In the genomic region with DNA sequence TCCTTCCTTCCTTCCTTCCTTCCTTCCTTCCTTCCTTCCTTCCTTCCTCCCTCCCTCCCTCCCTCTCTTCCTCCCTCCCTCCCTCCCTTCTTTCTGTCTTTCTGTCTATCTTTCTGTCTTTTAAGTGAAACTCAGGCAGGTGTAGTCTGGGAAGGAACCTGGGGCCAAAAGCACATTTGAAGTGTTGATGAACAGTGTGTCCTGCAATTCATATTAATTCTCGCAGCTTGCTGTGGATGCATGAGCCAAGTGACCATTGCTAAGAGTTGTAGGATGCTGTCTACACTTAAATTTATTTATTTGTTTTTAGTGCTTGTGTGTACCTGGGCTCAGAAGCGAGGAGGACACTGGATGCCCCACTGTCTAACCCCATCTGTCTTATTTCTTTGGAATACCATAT, we compare ENCODE assay signal across 18 mouse cellular contexts.
DNase-seq lines count a peak whose midpoint lies in the region; ATAC-seq and TF ChIP-seq lines count a peak whose summit lies in the region.
"Had no signal": no experiment of that assay in that cellular context is flagged by ENCODE, and none has a peak within 500 bp of the region (broad histone marks: within the 10 kb centered on the region; RNA-seq: fewer than 3 reads in every experiment).

No protein-coding gene starts in this region.

- no peak overlapping the region for H3K27ac ChIP-seq in MEL (ENCODE audit: control insufficient read depth, low read depth, low read length)
- H3K27ac ChIP-seq in neural tube, embryonic 15.5 days (replicated peaks), result no peak overlapping the region
- H3K27ac ChIP-seq: forebrain, embryonic 15.5 days; heart, embryonic 10.5 days; hindbrain, embryonic 10.5 days; layer of hippocampus, adult 2 months; liver, embryonic 13.5 days; stomach, postnatal 0 days had no signal

- H3K4me2 ChIP-seq in neural tube, embryonic 15.5 days, result no peak overlapping the region
- H3K4me2 ChIP-seq: forebrain, embryonic 15.5 days; liver, embryonic 13.5 days had no signal

- no peaks in the 10 kb centered on the region; a peak in 1 of 4 replicates for H3K27me3 ChIP-seq in MEL (ENCODE audit: control insufficient read depth in 1 of 2, insufficient read depth in 2 of 2, low read length in 2 of 2)
- H3K27me3 ChIP-seq in neural tube, embryonic 15.5 days (replicated peaks), result no peaks in the 10 kb centered on the region
- H3K27me3 ChIP-seq: forebrain, embryonic 15.5 days; liver, embryonic 13.5 days had no signal

- no peak for ATAC-seq in neural tube, embryonic 15.5 days (ENCODE audit: low FRiP score)
- ATAC-seq: forebrain, embryonic 15.5 days had no signal

- no peak overlapping the region for H3K4me3 ChIP-seq in MEL (ENCODE audit: control insufficient read depth in 1 of 2, insufficient read depth in 1 of 2, low read depth in 2 of 2, low read length in 2 of 2)
- no peak overlapping the region for H3K4me3 ChIP-seq in neural tube, embryonic 15.5 days (replicated peaks)
- H3K4me3 ChIP-seq: forebrain, embryonic 15.5 days; heart, embryonic 10.5 days; hindbrain, embryonic 10.5 days; layer of hippocampus, adult 2 months; liver, embryonic 13.5 days had no signal

- TF ChIP-seq RAD21 in MEL (IDR thresholded peaks at IDR 0.05; ENCODE audit: low read depth, low read length), result no peak

- DNase-seq in retina, adult 2 months (ENCODE audit: low read depth, low spot score), result peak; percentile 42
- no peak for DNase-seq in retina, postnatal 1 day
- DNase-seq in MEL (ENCODE audit: low read depth, low spot score), result peak; percentile 73
- DNase-seq in brain, embryonic 18.5 days (ENCODE audit: low read depth, low spot score), result peak; percentile 3
- DNase-seq in skeletal muscle tissue, adult 2 months (ENCODE audit: low read depth, low spot score), result peak; percentile 91
- no peak for DNase-seq in thymus, postnatal 10 days (ENCODE audit: low spot score in 2 of 2)
- DNase-seq in kidney, postnatal 36 days, result no peak
- DNase-seq: cerebellum, postnatal 36 days; gastrocnemius, postnatal 10 days; kidney, adult 11 months; liver, embryonic 13.5 days; lung, postnatal 36 days had no signal

- TF ChIP-seq CTCF in MEL (IDR thresholded peaks at IDR 0.05 in 2 of 3, conservative IDR thresholded peaks at IDR 0.05 in 1 of 3; ENCODE audit: control insufficient read depth in 1 of 3, insufficient read depth in 1 of 3, low read depth in 2 of 3, low read length in 3 of 3, poor library complexity in 1 of 3, severe bottlenecking in 1 of 3), result no peak

- no peaks in the 10 kb centered on the region for H3K4me1 ChIP-seq in MEL (ENCODE audit: control insufficient read depth in 1 of 2, insufficient read depth in 2 of 2, low read length in 2 of 2)
- no peaks in the 10 kb centered on the region for H3K4me1 ChIP-seq in neural tube, embryonic 15.5 days
- H3K4me1 ChIP-seq: forebrain, embryonic 15.5 days; heart, embryonic 10.5 days; liver, embryonic 13.5 days had no signal

- H3K9me3 ChIP-seq in MEL (replicated peaks; ENCODE audit: insufficient read depth, low read length), result no peaks in the 10 kb centered on the region
- no peaks in the 10 kb centered on the region for H3K9me3 ChIP-seq in neural tube, embryonic 15.5 days (replicated peaks)
- H3K9me3 ChIP-seq: forebrain, embryonic 15.5 days; heart, embryonic 10.5 days; hindbrain, embryonic 10.5 days; liver, embryonic 13.5 days had no signal

- no peak overlapping the region for H3K9ac ChIP-seq in MEL (ENCODE audit: control insufficient read depth, low read depth, low read length, poor library complexity, severe bottlenecking)
- no peak overlapping the region for H3K9ac ChIP-seq in neural tube, embryonic 15.5 days (replicated peaks)
- H3K9ac ChIP-seq: forebrain, embryonic 15.5 days; liver, embryonic 13.5 days had no signal

- no peak for TF ChIP-seq POLR2A in MEL (IDR thresholded peaks at IDR 0.05; ENCODE audit: control insufficient read depth in 1 of 2, insufficient read depth in 1 of 2, low read depth in 1 of 2, low read length in 2 of 2, poor library complexity in 1 of 2)

- TF ChIP-seq EP300 in MEL (IDR thresholded peaks at IDR 0.05; ENCODE audit: low read depth in 1 of 2, low read length in 2 of 2), result no peak

- H3K36me3 ChIP-seq in MEL (ENCODE audit: control insufficient read depth in 1 of 2, insufficient read depth in 2 of 2, low read length in 2 of 2), result no peaks in the 10 kb centered on the region
- no peaks in the 10 kb centered on the region for H3K36me3 ChIP-seq in neural tube, embryonic 15.5 days
- H3K36me3 ChIP-seq: forebrain, embryonic 15.5 days; heart, embryonic 10.5 days; hindbrain, embryonic 10.5 days; liver, embryonic 13.5 days had no signal

- WGBS in neural tube, embryonic 15.5 days, result 69% methylated on average over 2 of the region's 2 CpGs

- H3K79me2 ChIP-seq in MEL (ENCODE audit: control insufficient read depth, insufficient read depth, low read length, poor library complexity), result no peaks in the 10 kb centered on the region

TF ChIP-seq in MEL, 35 proteins besides CTCF, POLR2A, EP300 and RAD21:
- no peak for TF ChIP-seq GATA1 (IDR thresholded peaks at IDR 0.05; ENCODE audit: low read depth, low read length)
- no peak for TF ChIP-seq ELF1 (IDR thresholded peaks at IDR 0.05; ENCODE audit: low read depth, low read length)
- no peak for TF ChIP-seq MAZ (IDR thresholded peaks at IDR 0.05; ENCODE audit: low read depth, low read length)
- no peak for TF ChIP-seq TCF12 (IDR thresholded peaks at IDR 0.05; ENCODE audit: low read depth, low read length)
- TF ChIP-seq RCOR1 (IDR thresholded peaks at IDR 0.05; ENCODE audit: low read depth, low read length), result no peak
- no peak for TF ChIP-seq KAT2A (conservative IDR thresholded peaks at IDR 0.05; ENCODE audit: low read depth, low read length)
TF ChIP-seq in MEL: peak in this region for 0.

Comparison
In these comparisons a context has a peak if more than half of its experiments do, and no peak if none do; other contexts are left out.
1. DNase-seq: peak in retina, adult 2 months (single experiment), MEL (single experiment), brain, embryonic 18.5 days (single experiment) and skeletal muscle tissue, adult 2 months (single experiment); none in retina, postnatal 1 day (single experiment), thymus, postnatal 10 days (0 of 2) and kidney, postnatal 36 days (0 of 2).